Mouse (Mus musculus) embryonic facial prominence, embryonic 11.5 days (tissue): ENCODE measurements around the gene Tuba1b. TPM values are rescaled to one million over a fixed set of nuclear protein-coding genes. Genes with fewer than 3 reads are reported as not detected.
"Not testable (repeated sequence)": the region's sequence is repeated elsewhere in the genome, so short reads cannot be mapped to it uniquely, and the experiment has no call there.

Experiments
- ATAC-seq: fragments of 200-750 bp; cut with Nextera tagmentation; replicated peaks from 2 replicates; pipeline ENCODE4 v1.8.0; 2017; ENCODE audit warnings: low read depth; ENCODE audit not compliant: insufficient number of reproducible peaks, low FRiP score, low TSS enrichment
- DNase-seq: peaks from one replicate; pipeline ENCODE4 v3.0.0-alpha.2; 2015; ENCODE audit warnings: low spot score
- H3K27ac ChIP-seq: fragments of 300-500 bp; sonication (generic); replicated peaks from 2 replicates; pipeline ENCODE4 v1.5.1; 2014; ENCODE audit warnings: mild to moderate bottlenecking, low read depth, low read length, control low read depth
- H3K27me3 ChIP-seq: fragments of 300-500 bp; sonication (generic); 2 replicates; pipeline ENCODE4 v1.6.1; 2014; ENCODE audit warnings: mild to moderate bottlenecking, low read length, moderate library complexity, mixed read lengths; ENCODE audit not compliant: control insufficient read depth, insufficient read depth
- H3K36me3 ChIP-seq: fragments of 300-500 bp; sonication (generic); replicated peaks from 2 replicates; pipeline ENCODE4 v1.6.1; 2014; ENCODE audit warnings: low read depth, mild to moderate bottlenecking, low read length, moderate library complexity, mixed read lengths; ENCODE audit not compliant: control insufficient read depth, insufficient read depth
- H3K4me1 ChIP-seq: fragments of 300-500 bp; sonication (generic); 2 replicates; pipeline ENCODE4 v1.6.1; 2014; ENCODE audit warnings: low read length, mixed read lengths; ENCODE audit not compliant: control insufficient read depth, insufficient read depth
- H3K4me2 ChIP-seq: fragments of 300-500 bp; sonication (generic); 2 replicates; pipeline ENCODE4 v1.6.1; 2014; ENCODE audit warnings: low read depth, mild to moderate bottlenecking, control low read depth, low read length, moderate library complexity
- H3K4me3 ChIP-seq: fragments of 300-500 bp; sonication (generic); 2 replicates; pipeline ENCODE4 v1.5.1; 2014; ENCODE audit warnings: low read depth, low read length, control low read depth
- H3K9ac ChIP-seq: fragments of 300-500 bp; sonication (generic); replicated peaks from 2 replicates; pipeline ENCODE4 v1.6.1; 2014; ENCODE audit warnings: mild to moderate bottlenecking, control low read depth, low read length
- H3K9me3 ChIP-seq: fragments of 300-500 bp; sonication (generic); replicated peaks from 2 replicates; pipeline ENCODE4 v1.6.1; 2016; ENCODE audit warnings: mild to moderate bottlenecking, low read length, inconsistent platforms, mixed read lengths; ENCODE audit not compliant: control insufficient read depth
- WGBS: fragments of 180-500 bp; shearing (Covaris S2); extraction: QIAGEN DNeasy Blood & Tissue Kit; methylation state at CpG from one replicate; pipeline ENCODE4 v1.1.7; 2014; 5-methylcytosine and 5-hydroxymethylcytosine counted together
- polyA plus RNA-seq: library from polyadenylated mRNA; unstranded; fragments of >200 nt; fragmentation: Nextera tagmentation; extraction: Ambion mirVana; gene quantifications from 2 replicates; pipeline ENCODE4 v1.2.1, GENCODE M21; 2014

The Tuba1b gene
- polyA plus RNA-seq, 1 experiment from 2014 or later = 2,291 TPM

GRCm38 (mm10) chr15:98973015-98973614, 38.8 kb upstream of the Tuba1b start:
- no peak for ATAC-seq
- no peak overlapping the region for H3K4me3 ChIP-seq
- peaks cover 10% of the 10 kb centered on the region for H3K4me1 ChIP-seq
- no peaks in the 10 kb centered on the region for H3K27me3 ChIP-seq
- no peak overlapping the region for H3K9ac ChIP-seq
- DNase-seq = no peak
- no peak overlapping the region for H3K27ac ChIP-seq
- whole genome bisulfite sequencing = 87% methylated on average over 9 of the region's 9 CpGs
- no peak overlapping the region for H3K4me2 ChIP-seq
- no peaks in the 10 kb centered on the region for H3K36me3 ChIP-seq
- H3K9me3 ChIP-seq = no peaks in the 10 kb centered on the region

- not testable (repeated sequence) for H3K4me2 ChIP-seq, H3K27me3 ChIP-seq, H3K9me3 ChIP-seq, H3K4me1 ChIP-seq, DNase-seq, ATAC-seq, H3K36me3 ChIP-seq, H3K9ac ChIP-seq, H3K4me3 ChIP-seq
- 0 out of 2 replicates have a peak overlapping the region, but pooled peaks have one; percentile 44 for H3K27ac ChIP-seq
- 77% methylated on average over 15 of the region's 15 CpGs for WGBS
Measured at GRCm38 (mm10) chr15:98971576-98972320, 37.4 kb upstream of the Tuba1b start.

DNA sequence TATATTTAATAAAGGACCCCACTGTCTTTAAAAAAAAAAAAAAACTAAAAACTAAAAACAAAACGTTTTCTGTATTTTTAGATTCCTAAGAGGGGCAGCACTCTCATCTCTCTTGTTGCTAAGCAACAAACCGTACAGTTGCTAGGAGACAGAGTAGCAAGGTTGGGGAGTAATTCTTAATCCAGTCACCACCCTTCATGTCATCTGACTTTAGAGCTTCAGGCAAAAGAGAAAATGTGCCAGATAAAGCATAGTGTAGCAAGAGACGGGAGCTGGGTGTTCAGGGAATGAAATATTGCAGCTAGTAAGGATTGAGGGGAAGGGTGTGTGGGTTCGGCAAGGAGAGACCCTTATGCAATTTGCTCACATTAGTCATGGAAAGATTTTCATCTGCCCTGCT, 36.7 kb upstream of the Tuba1b start:
- peak; percentile 49 for DNase-seq
- H3K4me1 ChIP-seq = peaks cover 3% of the 10 kb centered on the region; the same call in 1 of the 2 replicates
- H3K4me2 ChIP-seq = no peak overlapping the region
- no peak overlapping the region for H3K9ac ChIP-seq
- WGBS = 44% methylated on average over 4 of the region's 4 CpGs
- no peak overlapping the region for H3K4me3 ChIP-seq
- 0 out of 2 replicates have a peak overlapping the region, but pooled peaks have one; percentile 44 for H3K27ac ChIP-seq
- H3K27me3 ChIP-seq = no peaks in the 10 kb centered on the region
- no peaks in the 10 kb centered on the region for H3K9me3 ChIP-seq
- no peaks in the 10 kb centered on the region for H3K36me3 ChIP-seq
- no peak for ATAC-seq

DNA sequence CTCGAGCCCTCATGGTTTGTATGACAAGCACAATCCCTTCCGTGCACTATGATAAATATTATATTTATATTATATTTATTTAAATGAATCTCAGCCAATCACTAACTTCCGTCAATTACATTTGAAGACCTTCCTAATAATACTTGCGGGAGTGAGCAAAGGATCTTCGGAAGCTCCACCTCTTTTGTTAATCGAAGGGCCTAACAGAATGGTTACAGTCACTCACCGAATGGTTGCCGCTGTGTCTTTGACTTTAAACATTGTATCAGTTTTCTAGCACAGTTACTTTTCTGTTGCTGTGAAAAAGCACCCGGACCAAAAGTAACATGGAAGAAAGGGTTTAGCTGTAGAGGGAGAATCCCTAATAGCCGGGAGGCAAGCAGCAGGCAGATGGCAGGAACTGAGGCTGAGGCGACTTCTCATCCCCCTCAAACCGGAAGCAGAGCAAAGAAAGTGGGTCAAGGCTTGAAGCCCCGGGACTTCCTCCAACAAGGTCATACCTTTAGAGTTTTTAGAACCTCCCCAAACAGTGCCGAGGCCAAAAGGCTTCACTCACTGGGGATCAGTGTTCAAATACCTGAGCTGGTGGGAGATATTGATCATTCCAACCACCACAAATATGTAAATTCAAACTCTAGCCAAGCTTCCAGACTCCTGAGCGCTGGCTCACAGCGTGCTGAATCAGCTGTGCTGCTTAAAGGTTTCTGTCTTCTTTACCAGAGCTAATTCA, 35.2 kb upstream of the Tuba1b start:
- DNase-seq = peak; percentile 51
- 8% methylated on average over 16 of the region's 16 CpGs for WGBS

GRCm38 (mm10) chr15:98968701-98969371, 34.5 kb upstream of the Tuba1b start:
- Histone ChIP-seq H3K27ac (peak overlapping the region; percentile 72), H3K4me3 (no peak overlapping the region), H3K9me3 (no peaks in the 10 kb centered on the region), H3K27me3 (no peaks in the 10 kb centered on the region), H3K36me3 (no peaks in the 10 kb centered on the region), H3K4me2 (peak overlapping the region; percentile 15), H3K9ac (peak overlapping the region; percentile 57), H3K4me1 (peaks cover 3% of the 10 kb centered on the region; the same call in 1 of the 2 replicates)
- peak; percentile 94 for DNase-seq
- WGBS = 9% methylated on average over 12 of the region's 12 CpGs
- peak; percentile 77 for ATAC-seq

More for the DNA sequence above, 35.2 kb upstream of the Tuba1b start:
- peak overlapping the region; percentile 72 for H3K27ac ChIP-seq
- no peaks in the 10 kb centered on the region for H3K9me3 ChIP-seq
- H3K9ac ChIP-seq = peak overlapping the region; percentile 57
- no peak overlapping the region for H3K4me3 ChIP-seq
- H3K4me1 ChIP-seq = peaks cover 3% of the 10 kb centered on the region; the same call in 1 of the 2 replicates
- no peak overlapping the region for H3K4me2 ChIP-seq
- no peaks in the 10 kb centered on the region for H3K36me3 ChIP-seq
- H3K27me3 ChIP-seq = no peaks in the 10 kb centered on the region
- ATAC-seq = no peak

DNA sequence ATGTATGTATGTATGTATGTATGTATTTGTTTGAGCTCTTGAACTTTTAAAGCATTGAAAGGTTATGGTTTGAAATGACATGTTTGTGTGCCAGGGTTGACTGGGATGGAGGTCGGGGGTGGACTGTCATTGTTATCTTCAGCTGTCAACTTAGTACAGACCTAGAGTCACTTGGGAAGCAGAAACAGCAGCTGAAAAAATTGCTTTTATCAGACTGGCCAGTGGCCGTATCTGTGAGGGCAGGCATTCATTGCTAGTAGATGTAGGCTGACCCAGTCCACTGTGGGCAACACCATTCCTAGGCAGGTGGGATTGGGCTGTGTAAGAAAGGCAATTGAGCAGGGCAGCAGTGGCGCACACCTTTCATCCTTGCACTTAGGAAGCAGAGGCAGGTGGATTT, 25.2 kb upstream of the Tuba1b start:
- H3K27ac ChIP-seq = no peak overlapping the region
- H3K27me3 ChIP-seq = no peaks in the 10 kb centered on the region; the same call in 1 of the 2 replicates
- ATAC-seq (no peak), DNase-seq (no peak)
- 78% methylated on average over 3 of the region's 3 CpGs for WGBS
- no peaks in the 10 kb centered on the region for H3K9me3 ChIP-seq
- no peaks in the 10 kb centered on the region for H3K4me1 ChIP-seq
- H3K9ac ChIP-seq = no peak overlapping the region
- no peak overlapping the region for H3K4me3 ChIP-seq
- H3K4me2 ChIP-seq = no peak overlapping the region
- no peaks in the 10 kb centered on the region for H3K36me3 ChIP-seq

GRCm38 (mm10) chr15:98958901-98959420, 24.6 kb upstream of the Tuba1b start:
- no peak overlapping the region for H3K4me2 ChIP-seq
- no peak overlapping the region for H3K27ac ChIP-seq
- no peak overlapping the region for H3K9ac ChIP-seq
- H3K4me3 ChIP-seq = no peak overlapping the region
- no peak for ATAC-seq
- H3K27me3 ChIP-seq = no peaks in the 10 kb centered on the region; the same call in 1 of the 2 replicates
- H3K9me3 ChIP-seq = no peaks in the 10 kb centered on the region
- DNase-seq = no peak
- H3K36me3 ChIP-seq = no peaks in the 10 kb centered on the region
- H3K4me1 ChIP-seq = no peaks in the 10 kb centered on the region
- WGBS = 77% methylated on average over 4 of the region's 4 CpGs
